Mouse (Mus musculus): ENCODE data around the gene Cdk18. TPM values are rescaled to one million over a fixed set of nuclear protein-coding genes. Genes with fewer than 3 reads are reported as not detected.

Gene Cdk18
- 13.6 and 16.5 TPM in 2 replicates for polyA plus RNA-seq (2012)

GRCm38 (mm10) chr1:132139416-132139864, at the start of gene Cdk18:
TSS of gene Cdk18 (minus strand) at chr1:132139684.

GRCm38 (mm10) chr1:132067261-132068255, 71.9 kb downstream of the Cdk18 start, which contains the start of gene Mfsd4a:
TSS of gene Mfsd4a (minus strand) at chr1:132068062.

Other genes with a start within 250 kb of the Cdk18 start
- gene Nucks1, start 229.2 kb downstream of the Cdk18 start, polyA plus RNA-seq (2012): 10.5 and 11.2 TPM in 2 replicates
- 4.7 and 6.9 TPM in 2 replicates for gene Slc45a3, start 176.7 kb downstream of the Cdk18 start, polyA plus RNA-seq (2012)
- 4.6 and 6.4 TPM in 2 replicates for gene Elk4, start 132.1 kb downstream of the Cdk18 start, polyA plus RNA-seq (2012)
- gene Mfsd4a, start 71.6 kb downstream of the Cdk18 start, polyA plus RNA-seq (2012): 0.19 and 0.30 TPM in 2 replicates
- gene Lemd1, start 51.7 kb upstream of the Cdk18 start, polyA plus RNA-seq (2012): not detected in 2 replicates
- not detected in 2 replicates for gene AC124108.1, start 51.8 kb upstream of the Cdk18 start, polyA plus RNA-seq (2012)
- gene Gm10188, start 90.1 kb upstream of the Cdk18 start, polyA plus RNA-seq (2012): not detected in 2 replicates
- 0.03 TPM in 2 replicates for gene Klhdc8a, start 158.9 kb upstream of the Cdk18 start, polyA plus RNA-seq (2012)
- gene Nuak2, start 176.4 kb upstream of the Cdk18 start, polyA plus RNA-seq (2012): 25.6 and 28.1 TPM in 2 replicates